Mouse (Mus musculus) T-helper 17 cell (primary cell): ENCODE measurements around the gene Acbd5.

Experiments used
- in situ Hi-C, 2 experiments: fragments of 300-600 bp; cut with MboI, MseI; formaldehyde crosslinking; loops; 1 replicate in 1 of 2; 2 replicates in 1 of 2; pipeline ENCODE4 v1.15.1; 2025; ENCODE audit warnings: high pct_unique_total_duplicates in 2 of 2

Acbd5 gene

GRCm38 (mm10) chr2:23068370-23068737 lies 387 bp downstream of the Acbd5 start:
- in situ Hi-C loops: no loop called here

- in situ Hi-C loops: no loop called here
Measured at GRCm38 (mm10) chr2:23068894-23069744, 1.2 kb downstream of the Acbd5 start.

- in situ Hi-C loops: no loop called here
Measured at GRCm38 (mm10) chr2:23070491-23070890, 2.5 kb downstream of the Acbd5 start.

- in situ Hi-C loops: no loop called here
Measured at GRCm38 (mm10) chr2:23071406-23071805, 3.4 kb downstream of the Acbd5 start.

GRCm38 (mm10) chr2:23075846-23076245 lies 7.9 kb downstream of the Acbd5 start:
- in situ Hi-C loops: no loop called here

- in situ Hi-C loops: no loop called here
Measured at GRCm38 (mm10) chr2:23076783-23077182, 8.8 kb downstream of the Acbd5 start.

- in situ Hi-C loops: no loop called here
Measured at GRCm38 (mm10) chr2:23077693-23078092, 9.7 kb downstream of the Acbd5 start.

GRCm38 (mm10) chr2:23078588-23078987 lies 10.6 kb downstream of the Acbd5 start:
- in situ Hi-C loops: no loop called here

- in situ Hi-C loops: loop anchor here in 1 of 2 experiments (5.0 kb wide), 1 partner anchor 47 kb away; no protein-coding TSS in a partner anchor
Measured at GRCm38 (mm10) chr2:23084540-23084939, 16.6 kb downstream of the Acbd5 start.

GRCm38 (mm10) chr2:23092216-23092615 lies 24.2 kb downstream of the Acbd5 start:
- in situ Hi-C loops: loop anchor here in 1 of 2 experiments (5.0 kb wide), 1 partner anchor 45 kb away; no protein-coding TSS in a partner anchor

- in situ Hi-C loops: no loop called here
Measured at GRCm38 (mm10) chr2:23097028-23097427, 29.1 kb downstream of the Acbd5 start.

GRCm38 (mm10) chr2:23102266-23102665 lies 34.3 kb downstream of the Acbd5 start:
- in situ Hi-C loops: loop anchor here in 1 of 2 experiments (10.0 kb wide), 1 partner anchor 1307 kb away; no protein-coding TSS in a partner anchor

GRCm38 (mm10) chr2:23119573-23119972 lies 51.6 kb downstream of the Acbd5 start:
- in situ Hi-C loops: no loop called here

- in situ Hi-C loops: no loop called here
Measured at GRCm38 (mm10) chr2:23155199-23155621, 87.2 kb downstream of the Acbd5 start.

GRCm38 (mm10) chr2:23155777-23156607 lies 88.0 kb downstream of the Acbd5 start, which contains the start of the genes Mastl and Yme1l1:
TSS of gene Mastl (minus strand) at chr2:23156024.
TSS of gene Yme1l1 (plus strand) at chr2:23156369.
- in situ Hi-C loops: no loop called here

- in situ Hi-C loops: no loop called here
Measured at GRCm38 (mm10) chr2:23156608-23157081, 88.7 kb downstream of the Acbd5 start.
